Mouse (Mus musculus): ENCODE results near the gene Dnajb4. TPM values are rescaled to one million over a fixed set of nuclear protein-coding genes. Genes with fewer than 3 reads are reported as not detected.
"Not testable (repeated sequence)": the region's sequence is repeated elsewhere in the genome, so short reads cannot be mapped to it uniquely, and the experiment has no call there.

Dnajb4 gene
- total RNA-seq, 2 experiments from 2014 or later = 61.5 to 62.6 TPM

GRCm38 (mm10) chr3:152147085-152147831 lies 62.8 kb downstream of the Dnajb4 start:
- TF ChIP-seq CTCF (conservative IDR thresholded peaks at IDR 0.05) = no peak
- no peak overlapping the region for H3K4me3 ChIP-seq
- no peak overlapping the region for H3K27ac ChIP-seq
- no peak for DNase-seq (ENCODE audit: low spot score in 2 of 2)

GRCm38 (mm10) chr3:152145186-152145585 lies 64.9 kb downstream of the Dnajb4 start:
- Histone ChIP-seq H3K27ac (no peak overlapping the region), H3K4me3 (no peak overlapping the region)
- TF ChIP-seq CTCF (conservative IDR thresholded peaks at IDR 0.05) = no peak
- no peak for DNase-seq (ENCODE audit: low spot score in 2 of 2)

GRCm38 (mm10) chr3:152142989-152143695 lies 67.0 kb downstream of the Dnajb4 start:
- TF ChIP-seq CTCF (conservative IDR thresholded peaks at IDR 0.05) = no peak
- H3K27ac ChIP-seq = no peak overlapping the region
- DNase-seq (ENCODE audit: low spot score in 2 of 2) = no peak
- no peak overlapping the region for H3K4me3 ChIP-seq

GRCm38 (mm10) chr3:152142146-152142545 lies 68.0 kb downstream of the Dnajb4 start:
- no peak overlapping the region for H3K27ac ChIP-seq
- no peak for DNase-seq (ENCODE audit: low spot score in 2 of 2)
- H3K4me3 ChIP-seq = no peak overlapping the region
- TF ChIP-seq CTCF (conservative IDR thresholded peaks at IDR 0.05) = no peak

- not testable (repeated sequence) for H3K27ac ChIP-seq; H3K4me3 ChIP-seq; DNase-seq (ENCODE audit: low spot score in 2 of 2)
Measured at GRCm38 (mm10) chr3:152139308-152139707, 70.8 kb downstream of the Dnajb4 start.

GRCm38 (mm10) chr3:152136106-152136505 lies 74.0 kb downstream of the Dnajb4 start:
- DNase-seq (ENCODE audit: low spot score in 2 of 2); H3K27ac ChIP-seq; H3K4me3 ChIP-seq: not testable (repeated sequence)

- Histone ChIP-seq H3K27ac (no peak overlapping the region), H3K4me3 (no peak overlapping the region)
- TF ChIP-seq CTCF (conservative IDR thresholded peaks at IDR 0.05) = no peak
- DNase-seq (ENCODE audit: low spot score in 2 of 2) = no peak
Measured at GRCm38 (mm10) chr3:152133621-152134020, 76.5 kb downstream of the Dnajb4 start.

- Histone ChIP-seq H3K27ac (no peak overlapping the region), H3K4me3 (no peak overlapping the region)
- DNase-seq (ENCODE audit: low spot score in 2 of 2) = no peak
- TF ChIP-seq CTCF (conservative IDR thresholded peaks at IDR 0.05) = no peak
Measured at GRCm38 (mm10) chr3:152130963-152131362, 79.1 kb downstream of the Dnajb4 start.

- not testable (repeated sequence) for H3K4me3 ChIP-seq; H3K27ac ChIP-seq; DNase-seq (ENCODE audit: low spot score in 2 of 2)
Measured at GRCm38 (mm10) chr3:152129426-152129825, 80.7 kb downstream of the Dnajb4 start.

GRCm38 (mm10) chr3:152128631-152129030 lies 81.5 kb downstream of the Dnajb4 start:
- no peak overlapping the region for H3K4me3 ChIP-seq
- DNase-seq (ENCODE audit: low spot score in 2 of 2) = no peak
- no peak for TF ChIP-seq CTCF (conservative IDR thresholded peaks at IDR 0.05)
- H3K27ac ChIP-seq = no peak overlapping the region

Other genes starting within 250 kb of the Dnajb4 start
- gene Gipc2, start 44.1 kb downstream of the Dnajb4 start, total RNA-seq (2021) = 1 to 10 TPM in 1 of 2 experiments, under 1 TPM in 1; 0.98 to 1.3 TPM
- gene Fubp1, start 120 bp upstream of the Dnajb4 start, total RNA-seq (2021) = 100 to 1,000 TPM; 123 to 140 TPM
- 1 to 10 TPM in 1 of 2 experiments, under 1 TPM in 1; 0.95 to 1.8 TPM for gene Nexn, start 56.0 kb upstream of the Dnajb4 start, total RNA-seq (2021)
- gene Miga1, start 130.1 kb upstream of the Dnajb4 start, total RNA-seq (2021) = 10 to 100 TPM; 74.5 to 78.2 TPM
- 100 to 1,000 TPM; 129 to 130 TPM for gene Usp33, start 136.2 kb upstream of the Dnajb4 start, total RNA-seq (2021)
- gene Zzz3, start 185.2 kb upstream of the Dnajb4 start, total RNA-seq (2021) = 10 to 100 TPM; 45.3 to 45.7 TPM

All from layer of hippocampus, adult 2 months (tissue).